Mouse (Mus musculus) ES-Bruce4 (cell line): ENCODE results near the gene Zfp296. TPM values are rescaled to one million over a fixed set of nuclear protein-coding genes. Genes with fewer than 3 reads are reported as not detected.

Source experiments
- H3K27ac ChIP-seq: 2 replicates; pipeline ENCODE4 v1.5.1; 2012; ENCODE audit warnings: low read length, inconsistent platforms; ENCODE audit not compliant: insufficient read depth
- H3K27me3 ChIP-seq: 2 replicates; pipeline ENCODE4 v1.6.1; 2012; ENCODE audit warnings: mild to moderate bottlenecking, low read length, inconsistent platforms; ENCODE audit not compliant: control insufficient read depth, poor library complexity, insufficient read depth, severe bottlenecking
- H3K36me3 ChIP-seq: 2 replicates; pipeline ENCODE4 v1.6.1; 2012; ENCODE audit warnings: inconsistent platforms, mild to moderate bottlenecking, low read length, moderate library complexity; ENCODE audit not compliant: control insufficient read depth, poor library complexity, insufficient read depth, severe bottlenecking
- H3K4me1 ChIP-seq: one replicate; pipeline ENCODE4 v1.8.1; 2011; ENCODE audit warnings: low read length; ENCODE audit not compliant: control insufficient read depth, insufficient read depth
- H3K4me3 ChIP-seq: 2 replicates; pipeline ENCODE4 v1.5.1; 2011; ENCODE audit warnings: low read depth, mild to moderate bottlenecking, low read length
- H3K9ac ChIP-seq: 2 replicates; pipeline ENCODE4 v1.6.1; 2012; ENCODE audit warnings: low read depth, mild to moderate bottlenecking, inconsistent platforms; ENCODE audit not compliant: poor library complexity, severe bottlenecking
- H3K9me3 ChIP-seq: replicated peaks from 2 replicates; pipeline ENCODE4 v1.6.1; 2012; ENCODE audit warnings: mild to moderate bottlenecking, low read length, inconsistent platforms; ENCODE audit not compliant: control insufficient read depth, poor library complexity, insufficient read depth, severe bottlenecking
- CTCF ChIP-seq: IDR thresholded peaks from one replicate; pipeline ENCODE4 v1.8.1; 2011; ENCODE audit warnings: low read depth, low read length
- EP300 ChIP-seq: IDR thresholded peaks from 2 replicates; pipeline ENCODE4 v1.6.1; 2011; ENCODE audit warnings: low read depth, low read length; ENCODE audit not compliant: insufficient read depth
- POLR2A ChIP-seq: IDR thresholded peaks from one replicate; pipeline ENCODE4 v1.8.1; 2011; ENCODE audit warnings: low read length; ENCODE audit not compliant: insufficient read depth
- polyA plus RNA-seq: library from polyadenylated mRNA; stranded (reverse); fragments of >200 nt; gene quantifications from 2 replicates; pipeline ENCODE4 v1.2.4, GENCODE M21; 2011; ENCODE audit warnings: low read depth; ENCODE audit not compliant: missing spikeins, insufficient read depth, insufficient read length

The Zfp296 gene
- polyA plus RNA-seq, 1 experiment, result 21.5 TPM

GRCm38 (mm10) chr7:19552443-19552842 is 24.6 kb upstream of the Zfp296 start:
- 0 out of 2 replicates have a peak, but pooled peaks cover 5% of the 10 kb centered on the region for H3K36me3 ChIP-seq
- no peak overlapping the region for H3K9ac ChIP-seq
- no peak overlapping the region for H3K4me3 ChIP-seq
- H3K9me3 ChIP-seq, result no peaks in the 10 kb centered on the region
- no peaks in the 10 kb centered on the region for H3K27me3 ChIP-seq
- no peaks in the 10 kb centered on the region for H3K4me1 ChIP-seq
- no peak overlapping the region for H3K27ac ChIP-seq
- TF ChIP-seq EP300 (no peak), POLR2A (no peak), CTCF (no peak)

- no peaks in the 10 kb centered on the region for H3K9me3 ChIP-seq
- H3K27me3 ChIP-seq, result no peaks in the 10 kb centered on the region
- H3K4me1 ChIP-seq, result no peaks in the 10 kb centered on the region
- H3K27ac ChIP-seq, result no peak overlapping the region
- 0 out of 2 replicates have a peak, but pooled peaks cover 5% of the 10 kb centered on the region for H3K36me3 ChIP-seq
- H3K9ac ChIP-seq, result no peak overlapping the region
- H3K4me3 ChIP-seq, result no peak overlapping the region
- TF ChIP-seq EP300 (no peak), CTCF (no peak), POLR2A (no peak)
Measured at GRCm38 (mm10) chr7:19554168-19554567, 22.9 kb upstream of the Zfp296 start.

GRCm38 (mm10) chr7:19557086-19557485 is 20.0 kb upstream of the Zfp296 start:
- Histone ChIP-seq H3K9ac (no peak overlapping the region), H3K4me1 (peaks cover 4% of the 10 kb centered on the region), H3K27ac (no peak overlapping the region), H3K9me3 (no peaks in the 10 kb centered on the region), H3K4me3 (no peak overlapping the region), H3K36me3 (0 out of 2 replicates have a peak, but pooled peaks cover 4% of the 10 kb centered on the region), H3K27me3 (no peaks in the 10 kb centered on the region)
- TF ChIP-seq POLR2A, result no peak
- no peak for TF ChIP-seq CTCF
- no peak for TF ChIP-seq EP300

- Histone ChIP-seq H3K9me3 (no peaks in the 10 kb centered on the region), H3K9ac (no peak overlapping the region), H3K4me1 (peaks cover 4% of the 10 kb centered on the region), H3K27me3 (no peaks in the 10 kb centered on the region), H3K4me3 (no peak overlapping the region), H3K36me3 (0 out of 2 replicates have a peak, but pooled peaks cover 4% of the 10 kb centered on the region), H3K27ac (no peak overlapping the region)
- TF ChIP-seq EP300 (no peak), POLR2A (no peak), CTCF (no peak)
Measured at GRCm38 (mm10) chr7:19557982-19558900, 18.8 kb upstream of the Zfp296 start.

GRCm38 (mm10) chr7:19558965-19559364 is 18.1 kb upstream of the Zfp296 start:
- H3K36me3 ChIP-seq, result 0 out of 2 replicates have a peak, but pooled peaks cover 4% of the 10 kb centered on the region
- no peak for TF ChIP-seq POLR2A
- TF ChIP-seq CTCF, result peak; percentile 55
- H3K9me3 ChIP-seq, result no peaks in the 10 kb centered on the region
- H3K9ac ChIP-seq, result no peak overlapping the region
- peaks cover 4% of the 10 kb centered on the region for H3K4me1 ChIP-seq
- no peak overlapping the region for H3K27ac ChIP-seq
- no peak overlapping the region for H3K4me3 ChIP-seq
- no peaks in the 10 kb centered on the region for H3K27me3 ChIP-seq

GRCm38 (mm10) chr7:19560491-19561260 is 16.4 kb upstream of the Zfp296 start:
- TF ChIP-seq CTCF (no peak), POLR2A (no peak), EP300 (no peak)
- H3K36me3 ChIP-seq, result peaks cover 5% of the 10 kb centered on the region; the same call in 1 of the 2 replicates
- H3K9ac ChIP-seq, result peak overlapping the region; percentile 74
- peaks cover 4% of the 10 kb centered on the region for H3K4me1 ChIP-seq
- H3K27ac ChIP-seq, result no peak overlapping the region
- peak overlapping the region; percentile 79 for H3K4me3 ChIP-seq
- no peaks in the 10 kb centered on the region for H3K27me3 ChIP-seq
- H3K9me3 ChIP-seq, result no peaks in the 10 kb centered on the region
